Mouse (Mus musculus) neutrophil, adult 5-6 weeks (primary cell): ENCODE measurements around the gene Psg19. TPM values are rescaled to one million over a fixed set of nuclear protein-coding genes. Genes with fewer than 3 reads are reported as not detected.
"Not testable (repeated sequence)": the region's sequence is repeated elsewhere in the genome, so short reads cannot be mapped to it uniquely, and the experiment has no call there.

ENCODE experiments used
- ATAC-seq: fragments of 151-379, 151-347 bp; 2 replicates; pipeline ENCODE4 v1.8.0; 2017; ENCODE audit warnings: mild to moderate bottlenecking, moderate TSS enrichment; ENCODE audit not compliant: insufficient number of reproducible peaks, poor library complexity, low FRiP score, severe bottlenecking; ENCODE audit errors: extremely low read depth
- total RNA-seq: library from RNA; stranded (forward); fragments of 200-1000 nt; gene quantifications from 2 replicates; pipeline ENCODE4 v1.2.3, GENCODE M21; 2017

Psg19 gene
- not detected in 2 replicates for total RNA-seq

GRCm38 (mm10) chr7:18798420-18798819 is at the start of gene Psg19:
Psg19 (minus strand) TSS chr7:18798520.
- ATAC-seq: no peak

- no peak for ATAC-seq
Observed at GRCm38 (mm10) chr7:18844811-18845210, 46.5 kb upstream of the Psg19 start.

GRCm38 (mm10) chr7:18841174-18841567 is 42.9 kb upstream of the Psg19 start:
- ATAC-seq: no peak

GRCm38 (mm10) chr7:18840386-18841173 is 42.3 kb upstream of the Psg19 start:
- ATAC-seq: no peak

- ATAC-seq: no peak
Observed at GRCm38 (mm10) chr7:18839865-18840264, 41.5 kb upstream of the Psg19 start, which contains the start of gene Mill2. Mill2 (plus strand) TSS chr7:18839966.

GRCm38 (mm10) chr7:18832298-18832697 is 34.0 kb upstream of the Psg19 start:
- ATAC-seq: no peak

GRCm38 (mm10) chr7:18829545-18829944 is 31.2 kb upstream of the Psg19 start:
- no peak for ATAC-seq

GRCm38 (mm10) chr7:18828592-18828991 is 30.3 kb upstream of the Psg19 start:
- ATAC-seq: no peak

GRCm38 (mm10) chr7:18827792-18828546 is 29.6 kb upstream of the Psg19 start:
- no peak for ATAC-seq

- ATAC-seq: no peak
Observed at GRCm38 (mm10) chr7:18821507-18821906, 23.2 kb upstream of the Psg19 start, which contains the start of gene Psg17. Psg17 (minus strand) TSS chr7:18821607.

GRCm38 (mm10) chr7:18818301-18818700 is 20.0 kb upstream of the Psg19 start:
- no peak for ATAC-seq

GRCm38 (mm10) chr7:18803526-18803925 is 5.2 kb upstream of the Psg19 start:
- ATAC-seq: no peak

GRCm38 (mm10) chr7:18799129-18799528 is 809 bp upstream of the Psg19 start:
- ATAC-seq: no peak

GRCm38 (mm10) chr7:18790671-18791070 is 7.6 kb downstream of the Psg19 start:
- ATAC-seq: not testable (repeated sequence)

GRCm38 (mm10) chr7:18781301-18781700 is 17.0 kb downstream of the Psg19 start:
- not testable (repeated sequence) for ATAC-seq

GRCm38 (mm10) chr7:18779337-18779781 is 19.0 kb downstream of the Psg19 start:
- ATAC-seq: no peak

- not testable (repeated sequence) for ATAC-seq
Observed at GRCm38 (mm10) chr7:18762885-18763284, 35.4 kb downstream of the Psg19 start.

- not testable (repeated sequence) for ATAC-seq
Observed at GRCm38 (mm10) chr7:18760152-18760551, 38.2 kb downstream of the Psg19 start.

- ATAC-seq: not testable (repeated sequence)
Observed at GRCm38 (mm10) chr7:18749896-18750477, 48.3 kb downstream of the Psg19 start.
